Mouse (Mus musculus): Measurements from ENCODE around the gene Mapk8ip2.

- no peak for TF ChIP-seq GATA1 (IDR thresholded peaks at IDR 0.05; ENCODE audit: borderline replicate concordance, low read length)
- 0 out of 2 replicates have a peak, but pooled peaks have one; percentile 39 for TF ChIP-seq FLI1 (IDR thresholded peaks at IDR 0.05; ENCODE audit: low read length)
These were observed 24.1 kb upstream of the Mapk8ip2 start, which contains the start of the genes C730034F03Rik, Gm44502 and Chkb for GRCm38 (mm10) chr15:89429352-89430221.

All from megakaryocyte, embryonic 14.5 days (primary cell).